Mouse (Mus musculus) liver, embryonic 13.5 days (tissue): ENCODE measurements around the gene Vtcn1. TPM values are rescaled to one million over a fixed set of nuclear protein-coding genes. Genes with fewer than 3 reads are reported as not detected.

ENCODE experiments used
- ATAC-seq: fragments of 200-750 bp; cut with Nextera tagmentation; 2 replicates; pipeline ENCODE4 v1.8.0; 2017; ENCODE audit warnings: low read depth, mild to moderate bottlenecking, moderate number of reproducible peaks, moderate library complexity
- DNase-seq: peaks from one replicate; pipeline ENCODE4 v3.0.0; 2022
- H3K27ac ChIP-seq: fragments of 300-500 bp; sonication (generic); 2 replicates; pipeline ENCODE4 v1.5.1; 2015; ENCODE audit warnings: moderate library complexity, mild to moderate bottlenecking, inconsistent platforms
- H3K27me3 ChIP-seq: fragments of 300-500 bp; sonication (generic); 2 replicates; pipeline ENCODE4 v1.6.1; 2015; ENCODE audit warnings: mild to moderate bottlenecking, inconsistent platforms
- H3K36me3 ChIP-seq: fragments of 300-500 bp; sonication (generic); 2 replicates; pipeline ENCODE4 v1.6.1; 2015; ENCODE audit warnings: mild to moderate bottlenecking, inconsistent platforms
- H3K4me1 ChIP-seq: fragments of 300-500 bp; sonication (generic); replicated peaks from 2 replicates; pipeline ENCODE4 v1.6.1; 2015; ENCODE audit warnings: inconsistent platforms
- H3K4me2 ChIP-seq: fragments of 300-500 bp; sonication (generic); 2 replicates; pipeline ENCODE4 v1.6.1; 2015; ENCODE audit warnings: inconsistent platforms, mild to moderate bottlenecking, moderate library complexity
- H3K4me3 ChIP-seq: fragments of 300-500 bp; sonication (generic); replicated peaks from 2 replicates; pipeline ENCODE4 v1.5.1; 2015; ENCODE audit warnings: mild to moderate bottlenecking, inconsistent platforms
- H3K9ac ChIP-seq: fragments of 300-500 bp; sonication (generic); 2 replicates; pipeline ENCODE4 v1.6.1; 2015; ENCODE audit warnings: mild to moderate bottlenecking, inconsistent platforms
- H3K9me3 ChIP-seq: fragments of 300-500 bp; sonication (generic); replicated peaks from 2 replicates; pipeline ENCODE4 v1.6.1; 2016; ENCODE audit warnings: inconsistent platforms
- WGBS: fragments of 180-500 bp; shearing (Covaris S2); methylation state at CpG from one replicate; pipeline ENCODE4 v1.1.7; 2015; ENCODE audit not compliant: insufficient replicate concordance; 5-methylcytosine and 5-hydroxymethylcytosine counted together
- polyA plus RNA-seq: library from polyadenylated mRNA; unstranded; fragments of >200 nt; fragmentation: Nextera tagmentation; extraction: Ambion mirVana; gene quantifications from 2 replicates; pipeline ENCODE4 v1.2.1, GENCODE M21; 2015

Vtcn1 gene
- polyA plus RNA-seq, 1 experiment from 2014 or later: not detected

DNA sequence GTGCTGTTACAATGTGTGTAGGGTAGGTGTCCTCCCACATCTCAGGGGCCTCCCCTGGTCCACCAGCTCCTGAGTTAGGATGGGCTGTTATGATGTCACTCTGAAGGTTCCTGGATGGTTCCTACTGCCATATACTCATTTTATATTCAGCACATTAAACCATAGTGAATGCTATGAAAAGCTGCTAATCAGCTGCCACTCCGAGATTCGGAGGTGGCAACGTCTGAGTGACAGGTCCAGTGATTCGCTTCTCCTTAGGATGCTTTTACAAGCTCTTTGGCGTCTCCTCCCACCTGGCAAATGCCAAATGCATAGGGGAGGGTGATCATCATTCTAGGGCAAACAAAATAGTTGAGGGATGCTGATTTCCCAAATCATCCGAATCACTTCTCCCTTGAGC, 70.2 kb downstream of the Vtcn1 start:
- WGBS: 66% methylated on average over 6 of the region's 6 CpGs
- DNase-seq: no peak
- Histone ChIP-seq H3K27me3 (no peaks in the 10 kb centered on the region), H3K9me3 (no peaks in the 10 kb centered on the region), H3K9ac (no peak overlapping the region), H3K36me3 (no peaks in the 10 kb centered on the region), H3K4me3 (no peak overlapping the region), H3K4me1 (no peaks in the 10 kb centered on the region), H3K4me2 (no peak overlapping the region), H3K27ac (no peak overlapping the region)
- ATAC-seq: no peak

DNA sequence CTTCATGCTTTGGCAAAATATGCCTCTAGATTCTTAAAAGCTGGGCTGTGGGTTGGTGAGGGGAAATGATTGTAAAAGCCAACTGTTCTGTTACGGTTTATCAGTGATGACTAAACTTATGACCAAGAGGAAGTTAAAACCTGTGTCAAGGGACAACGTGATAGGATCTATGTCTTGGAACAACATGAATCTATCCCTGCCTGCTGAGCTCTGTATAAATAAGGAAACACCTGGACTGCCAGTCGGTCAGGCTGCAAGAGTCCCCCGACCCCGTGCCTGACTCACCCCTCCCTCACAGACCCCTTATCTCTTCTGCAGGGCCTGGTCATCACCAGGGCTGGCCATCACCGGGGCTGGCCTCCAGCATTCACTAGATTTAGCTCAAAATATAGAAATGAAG, 80.9 kb downstream of the Vtcn1 start:
- H3K4me3 ChIP-seq: no peak overlapping the region
- H3K9ac ChIP-seq: no peak overlapping the region
- H3K27ac ChIP-seq: no peak overlapping the region
- no peaks in the 10 kb centered on the region for H3K27me3 ChIP-seq
- ATAC-seq (no peak), DNase-seq (no peak)
- H3K9me3 ChIP-seq: no peaks in the 10 kb centered on the region
- no peak overlapping the region for H3K4me2 ChIP-seq
- H3K36me3 ChIP-seq: no peaks in the 10 kb centered on the region
- H3K4me1 ChIP-seq: 0 out of 2 replicates have a peak, but pooled peaks cover 3% of the 10 kb centered on the region
- WGBS: 5% methylated on average over 6 of the region's 6 CpGs

DNA sequence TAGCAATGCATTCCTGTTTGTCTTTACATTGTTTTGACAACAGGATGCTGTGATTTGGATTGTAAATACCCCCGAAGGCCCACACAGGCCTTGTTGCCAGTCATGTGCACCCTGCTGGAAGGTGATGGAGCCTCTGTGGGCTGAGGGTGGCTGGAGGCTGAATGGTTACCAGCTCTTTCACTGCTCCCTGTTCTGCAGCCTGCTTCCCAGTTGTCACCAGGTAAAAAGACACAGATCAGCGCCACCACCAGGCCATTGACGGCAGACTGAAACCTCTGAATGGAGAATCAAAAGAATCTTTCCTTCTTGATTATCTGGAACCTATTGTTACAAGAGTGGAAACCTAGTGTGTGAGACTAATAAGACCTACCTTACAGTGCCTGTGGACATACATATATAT, 81.7 kb downstream of the Vtcn1 start:
- Histone ChIP-seq H3K4me3 (no peak overlapping the region), H3K4me2 (no peak overlapping the region), H3K4me1 (0 out of 2 replicates have a peak, but pooled peaks cover 3% of the 10 kb centered on the region), H3K27ac (no peak overlapping the region), H3K9ac (no peak overlapping the region), H3K27me3 (no peaks in the 10 kb centered on the region), H3K36me3 (no peaks in the 10 kb centered on the region), H3K9me3 (no peaks in the 10 kb centered on the region)
- WGBS: 29% methylated on average over 3 of the region's 3 CpGs
- DNase-seq (no peak), ATAC-seq (no peak)

DNA sequence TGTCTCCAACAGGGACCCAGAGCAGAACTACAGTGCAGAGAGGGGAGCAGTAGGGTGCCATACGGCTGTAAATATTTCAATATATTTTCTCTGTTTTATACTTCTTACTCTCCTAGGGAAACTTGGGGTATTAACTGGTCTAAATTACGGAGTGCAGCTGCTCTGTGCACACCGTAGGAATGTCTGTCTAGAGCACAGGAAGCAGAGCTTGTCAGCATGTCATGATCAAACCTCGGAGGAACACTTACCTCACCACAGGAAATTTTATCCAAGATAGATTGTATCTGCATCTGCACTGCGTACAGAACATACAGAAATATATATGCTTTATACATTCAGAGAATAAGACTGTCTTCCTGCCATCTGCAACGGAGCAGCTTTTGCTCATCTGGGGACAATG, 83.3 kb downstream of the Vtcn1 start:
- Histone ChIP-seq H3K4me3 (no peak overlapping the region), H3K4me1 (0 out of 2 replicates have a peak, but pooled peaks cover 3% of the 10 kb centered on the region), H3K36me3 (no peaks in the 10 kb centered on the region), H3K4me2 (no peak overlapping the region), H3K9ac (no peak overlapping the region), H3K9me3 (no peaks in the 10 kb centered on the region), H3K27me3 (no peaks in the 10 kb centered on the region), H3K27ac (no peak overlapping the region)
- 25% methylated on average over 6 of the region's 6 CpGs for WGBS
- ATAC-seq (no peak), DNase-seq (no peak)

DNA sequence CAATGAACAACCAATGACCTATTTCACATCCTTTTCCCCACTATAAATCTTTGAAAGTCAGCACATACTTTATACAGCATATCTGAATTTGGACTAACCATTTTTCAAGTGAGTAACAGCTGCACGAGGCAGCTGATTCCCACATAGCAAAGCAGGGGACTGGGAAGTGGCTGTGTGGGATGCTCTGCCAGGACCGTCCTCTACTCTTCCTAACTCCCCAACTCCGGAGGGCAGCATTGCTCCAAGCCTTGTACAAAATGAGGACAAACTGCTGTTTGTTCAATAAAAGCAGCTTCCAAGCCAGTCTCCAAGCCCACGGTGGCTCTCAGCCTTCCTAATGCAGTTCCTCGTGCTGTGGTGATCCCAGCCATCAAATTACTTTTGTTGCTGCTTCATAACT, 85.4 kb downstream of the Vtcn1 start:
- no peak overlapping the region for H3K27ac ChIP-seq
- no peak overlapping the region for H3K4me2 ChIP-seq
- no peaks in the 10 kb centered on the region for H3K27me3 ChIP-seq
- no peak for ATAC-seq
- no peaks in the 10 kb centered on the region for H3K9me3 ChIP-seq
- no peaks in the 10 kb centered on the region for H3K4me1 ChIP-seq
- 55% methylated on average over 5 of the region's 5 CpGs for WGBS
- H3K36me3 ChIP-seq: no peaks in the 10 kb centered on the region
- H3K4me3 ChIP-seq: no peak overlapping the region
- H3K9ac ChIP-seq: no peak overlapping the region
- no peak for DNase-seq

DNA sequence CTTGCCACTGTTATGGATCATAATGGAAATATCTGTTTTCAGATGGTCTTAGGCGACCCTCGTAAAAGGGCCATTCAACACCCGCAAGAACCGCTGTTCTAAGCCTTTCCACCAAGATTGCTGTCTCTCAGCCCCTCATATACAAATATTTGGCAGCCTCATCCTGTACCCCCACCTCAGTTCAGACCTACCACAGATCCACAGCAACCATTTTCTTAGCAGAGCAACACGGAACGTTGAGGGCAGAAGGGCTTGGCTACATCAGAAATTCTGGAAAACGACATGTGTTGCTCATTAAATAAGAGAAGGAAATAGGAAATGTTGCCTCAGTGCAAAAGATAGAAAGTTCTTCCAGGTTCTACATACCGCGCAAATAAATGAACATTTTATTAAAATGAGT, 85.8 kb downstream of the Vtcn1 start:
- Histone ChIP-seq H3K36me3 (no peaks in the 10 kb centered on the region), H3K27me3 (no peaks in the 10 kb centered on the region), H3K9ac (no peak overlapping the region), H3K27ac (no peak overlapping the region), H3K4me3 (no peak overlapping the region), H3K4me1 (no peaks in the 10 kb centered on the region), H3K9me3 (no peaks in the 10 kb centered on the region), H3K4me2 (no peak overlapping the region)
- no peak for ATAC-seq
- WGBS: 66% methylated on average over 9 of the region's 9 CpGs
- DNase-seq: no peak

DNA sequence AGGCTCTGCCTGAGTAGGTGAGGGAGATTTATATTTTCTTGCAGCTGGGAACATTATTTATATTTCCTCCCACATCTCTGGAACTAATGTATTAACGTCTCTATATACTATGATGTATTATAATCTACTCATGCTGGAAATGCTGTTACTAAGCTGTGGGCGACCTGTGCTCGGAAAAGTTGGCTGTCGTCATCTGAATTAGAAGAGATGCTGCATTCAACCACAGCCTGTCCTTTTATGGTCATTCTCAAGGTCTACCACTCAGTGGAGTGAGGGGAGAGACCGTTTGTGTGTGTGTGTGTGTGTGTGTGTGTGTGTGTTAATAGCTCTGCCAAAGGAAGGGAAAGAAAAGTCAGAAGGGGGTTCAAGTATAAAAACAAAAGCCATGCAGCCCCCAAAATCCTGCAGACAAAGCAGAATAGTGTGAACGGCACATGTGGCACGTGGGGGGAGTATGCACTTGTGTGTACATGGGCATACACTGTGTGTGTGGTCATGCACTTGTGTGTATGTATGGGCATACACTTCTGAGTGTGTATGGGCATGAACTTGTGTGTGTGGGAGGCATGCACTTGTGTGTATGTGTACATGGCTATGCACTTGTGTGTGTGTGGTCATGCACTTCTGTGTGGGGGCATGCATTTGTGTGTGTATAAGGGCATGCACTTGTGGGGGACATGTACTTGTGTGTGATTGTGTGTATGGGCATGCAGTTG, 86.4 kb downstream of the Vtcn1 start:
- no peak overlapping the region for H3K4me2 ChIP-seq
- no peaks in the 10 kb centered on the region for H3K27me3 ChIP-seq
- DNase-seq: no peak
- H3K9ac ChIP-seq: no peak overlapping the region
- H3K4me3 ChIP-seq: no peak overlapping the region
- no peaks in the 10 kb centered on the region for H3K9me3 ChIP-seq
- 0 out of 2 replicates have a peak, but pooled peaks have one; percentile 23 for ATAC-seq
- 51% methylated on average over 7 of the region's 7 CpGs for WGBS
- H3K4me1 ChIP-seq: no peaks in the 10 kb centered on the region
- H3K27ac ChIP-seq: no peak overlapping the region
- H3K36me3 ChIP-seq: no peaks in the 10 kb centered on the region

DNA sequence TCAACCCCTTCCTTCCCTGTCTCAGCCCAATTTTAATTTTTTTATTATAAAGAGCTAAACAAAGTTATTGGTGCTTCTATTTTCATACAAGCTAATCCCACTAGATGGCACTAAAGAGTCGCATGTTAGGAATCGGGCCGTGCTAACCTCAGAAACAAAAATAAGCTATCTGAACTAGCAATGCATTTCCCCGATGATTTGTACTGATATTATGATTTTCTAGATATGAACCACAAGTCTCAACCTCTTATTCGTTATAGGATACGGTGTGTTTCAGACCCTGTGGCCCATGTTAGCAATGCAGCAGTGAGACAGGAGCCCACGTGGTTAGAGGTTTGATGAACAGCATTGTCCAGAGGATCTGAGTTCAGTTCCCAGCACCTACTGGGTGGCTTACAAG, 91.6 kb downstream of the Vtcn1 start:
- no peak for DNase-seq
- Histone ChIP-seq H3K27ac (no peak overlapping the region), H3K36me3 (no peaks in the 10 kb centered on the region), H3K9me3 (no peaks in the 10 kb centered on the region), H3K4me3 (no peak overlapping the region), H3K27me3 (no peaks in the 10 kb centered on the region), H3K4me2 (no peak overlapping the region), H3K9ac (no peak overlapping the region), H3K4me1 (peaks cover 16% of the 10 kb centered on the region)
- WGBS: 7% methylated on average over 7 of the region's 7 CpGs
- ATAC-seq: no peak

DNA sequence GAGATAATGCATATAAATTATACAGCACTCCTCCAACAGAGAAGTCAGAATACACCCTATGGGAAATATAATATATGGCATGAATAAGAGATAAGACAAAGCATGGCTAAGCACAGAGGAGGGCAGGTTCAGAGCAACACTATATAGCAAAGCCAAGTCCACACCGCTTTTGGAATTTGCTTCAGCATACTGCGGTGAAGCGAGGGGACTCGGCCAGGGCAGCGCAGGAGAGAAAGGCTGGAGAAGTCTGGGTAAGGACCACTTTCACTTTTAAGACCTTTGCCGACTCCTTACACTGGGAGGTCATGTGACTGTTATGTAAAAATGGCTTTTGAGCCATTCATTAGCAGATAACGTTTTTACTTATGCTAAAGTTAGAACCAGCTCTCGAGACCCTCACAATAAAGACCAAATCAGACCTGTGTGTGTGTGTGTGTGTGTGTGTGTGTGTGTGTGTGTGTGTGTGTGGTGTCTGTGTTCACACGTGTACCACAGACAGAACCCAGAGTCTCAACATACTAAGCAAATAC, 95.4 kb downstream of the Vtcn1 start:
- H3K27ac ChIP-seq: no peak overlapping the region
- no peaks in the 10 kb centered on the region for H3K9me3 ChIP-seq
- peaks cover 25% of the 10 kb centered on the region for H3K4me1 ChIP-seq
- peak overlapping the region; percentile 81 for H3K4me2 ChIP-seq
- H3K36me3 ChIP-seq: no peaks in the 10 kb centered on the region
- peak overlapping the region; percentile 74; the same call in 1 of the 2 replicates for H3K9ac ChIP-seq
- no peak for DNase-seq
- H3K27me3 ChIP-seq: no peaks in the 10 kb centered on the region
- H3K4me3 ChIP-seq: peak overlapping the region; percentile 71; the same call in 1 of the 2 replicates
- ATAC-seq: no peak
- WGBS: 66% methylated on average over 9 of the region's 9 CpGs

DNA sequence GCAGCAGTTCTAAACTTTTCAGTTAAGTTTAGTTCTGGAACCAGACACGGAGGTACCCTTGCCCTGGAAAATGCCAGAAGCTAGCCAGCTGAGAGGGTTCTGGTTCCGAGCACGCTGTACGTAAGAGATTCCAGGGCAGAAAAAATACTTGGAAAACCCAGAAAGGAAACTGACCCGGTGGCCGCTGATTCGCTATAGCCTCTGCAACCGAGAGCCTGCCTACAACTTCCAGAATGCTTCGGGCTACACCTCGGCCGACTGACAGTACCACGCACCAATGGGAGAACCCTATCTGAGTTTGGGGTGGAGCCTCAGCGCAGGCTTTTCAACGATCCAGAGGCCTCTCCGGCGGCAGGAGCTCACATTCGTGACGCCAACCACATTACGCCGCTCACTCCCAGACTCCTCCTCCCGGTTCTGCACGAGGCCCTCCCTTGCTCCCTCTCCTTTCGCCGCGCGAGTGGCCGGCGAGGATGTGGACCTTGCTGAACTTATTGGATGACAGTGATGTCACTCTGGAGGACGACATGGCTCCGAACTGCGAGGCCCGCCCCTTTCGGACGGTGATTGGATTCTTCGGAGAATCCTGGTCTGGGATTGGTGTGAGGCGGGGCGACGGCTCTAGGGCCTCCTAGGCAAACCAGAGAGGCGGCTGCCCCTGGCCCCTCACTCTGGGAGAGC, 96.7 kb downstream of the Vtcn1 start, which contains the start of gene Trim45:
Gene Trim45, plus strand, starts transcription at position 378 of the 681 bp plus-strand sequence.
- Histone ChIP-seq H3K9ac (peak within 1 kb of the TSS; percentile 74), H3K4me2 (peak within 1 kb of the TSS; percentile 81), H3K27me3 (no peaks in the 10 kb centered on the region), H3K4me1 (peaks cover 25% of the 10 kb centered on the region), H3K36me3 (no peaks in the 10 kb centered on the region), H3K4me3 (peak within 1 kb of the TSS; percentile 71), H3K27ac (peak within 1 kb of the TSS; percentile 62), H3K9me3 (no peaks in the 10 kb centered on the region)
- DNase-seq (peak; percentile 97), ATAC-seq (peak; percentile 96)
- WGBS: under 1% methylated on average over 39 of the region's 39 CpGs

DNA sequence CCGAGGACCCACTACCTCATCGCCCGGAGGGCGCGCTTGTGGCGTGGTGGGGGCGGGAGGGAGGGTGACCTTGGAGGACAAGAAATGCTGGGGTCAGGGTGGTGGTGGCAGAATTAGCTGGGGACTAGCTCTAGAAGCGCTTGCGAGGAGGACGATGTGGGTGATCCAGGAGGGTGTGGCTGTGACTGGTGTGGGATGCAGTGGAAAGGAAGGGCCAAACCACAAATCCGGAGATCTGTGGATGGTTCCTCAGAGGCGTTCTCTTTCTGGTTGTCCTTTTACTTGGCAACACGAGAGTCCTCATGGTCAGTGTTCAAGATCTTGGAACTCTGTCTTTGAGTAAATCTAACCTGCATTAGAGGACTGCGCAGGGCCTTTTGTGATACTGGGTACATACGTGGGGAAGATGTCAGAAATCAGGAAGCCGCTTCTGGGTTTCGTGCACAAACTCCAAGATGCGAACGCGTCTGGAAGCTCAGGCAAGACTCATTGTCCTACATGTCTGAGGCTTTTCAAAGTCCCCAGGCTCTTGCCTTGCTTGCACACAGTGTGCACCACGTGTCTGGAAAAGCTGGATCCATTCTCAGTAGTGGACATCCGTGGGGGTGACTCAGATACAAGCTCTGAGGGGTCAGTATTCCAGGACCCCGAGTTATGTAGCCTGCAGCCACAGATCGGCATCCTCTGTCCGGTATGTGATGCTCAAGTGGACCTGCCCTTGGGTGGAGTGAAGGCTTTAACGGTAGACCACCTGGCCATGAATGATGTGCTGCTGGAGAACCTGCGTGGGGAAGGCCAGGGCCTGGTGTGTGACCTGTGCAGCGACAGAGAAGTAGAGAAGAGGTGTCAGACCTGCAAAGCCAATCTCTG, 97.5 kb downstream of the Vtcn1 start:
- H3K36me3 ChIP-seq: no peaks in the 10 kb centered on the region
- no peak overlapping the region for H3K27ac ChIP-seq

More for the DNA sequence above, 97.5 kb downstream of the Vtcn1 start:
- Histone ChIP-seq H3K4me3 (peak overlapping the region; percentile 71), H3K4me1 (peaks cover 25% of the 10 kb centered on the region), H3K27me3 (no peaks in the 10 kb centered on the region), H3K9me3 (no peaks in the 10 kb centered on the region), H3K4me2 (peak overlapping the region; percentile 81), H3K9ac (peak overlapping the region; percentile 67)
- WGBS: 30% methylated on average over 28 of the region's 28 CpGs
- ATAC-seq (peak; percentile 39), DNase-seq (no peak)
